Mouse (Mus musculus): Measurements from ENCODE around the gene Pglyrp2.

DNA sequence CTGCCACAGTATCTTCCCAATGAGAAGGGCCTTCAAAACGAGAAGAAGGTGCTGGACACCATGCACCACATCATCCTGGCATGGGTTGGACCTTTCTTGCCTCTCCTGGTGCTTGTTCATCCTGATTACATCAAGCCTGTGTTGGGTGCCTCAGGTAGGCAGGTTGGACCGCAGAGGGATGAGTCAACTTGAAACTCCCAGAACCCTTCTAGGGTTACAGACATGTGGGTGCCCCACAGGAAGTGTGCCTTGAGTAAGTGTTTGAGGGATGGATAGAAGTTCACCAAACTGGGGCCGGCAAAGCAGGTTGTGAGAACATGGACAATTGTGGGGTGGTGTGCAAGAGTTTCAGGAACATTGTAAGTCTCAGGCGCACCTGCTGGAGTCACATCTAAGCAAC, 46.8 kb upstream of the Pglyrp2 start:
- TF ChIP-seq GATA1 (IDR thresholded peaks at IDR 0.05; ENCODE audit: borderline replicate concordance, low read length) (no peak), FLI1 (IDR thresholded peaks at IDR 0.05; ENCODE audit: low read length) (no peak)

Measured in megakaryocyte, embryonic 14.5 days (primary cell).